Mouse (Mus musculus): ENCODE data around the gene Catsper4.

The Catsper4 gene

DNA sequence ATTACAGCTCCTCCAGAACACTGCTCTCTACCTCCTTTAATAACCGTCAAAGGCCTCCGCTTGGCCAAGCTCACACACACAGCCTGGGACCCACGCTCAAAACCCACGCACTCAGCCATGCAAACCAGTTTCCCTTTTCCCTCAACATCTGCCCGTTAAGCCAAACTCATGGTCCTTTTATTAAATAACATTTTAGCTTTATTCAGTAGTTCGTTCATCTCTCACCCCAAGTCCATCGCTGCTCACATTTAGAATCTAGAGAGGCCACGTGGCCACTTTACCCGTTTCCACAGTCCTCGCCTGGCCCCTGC is 23.7 kb upstream of the Catsper4 start:
- DNase-seq (ENCODE audit: low spot score in 2 of 2), result no peak

DNA sequence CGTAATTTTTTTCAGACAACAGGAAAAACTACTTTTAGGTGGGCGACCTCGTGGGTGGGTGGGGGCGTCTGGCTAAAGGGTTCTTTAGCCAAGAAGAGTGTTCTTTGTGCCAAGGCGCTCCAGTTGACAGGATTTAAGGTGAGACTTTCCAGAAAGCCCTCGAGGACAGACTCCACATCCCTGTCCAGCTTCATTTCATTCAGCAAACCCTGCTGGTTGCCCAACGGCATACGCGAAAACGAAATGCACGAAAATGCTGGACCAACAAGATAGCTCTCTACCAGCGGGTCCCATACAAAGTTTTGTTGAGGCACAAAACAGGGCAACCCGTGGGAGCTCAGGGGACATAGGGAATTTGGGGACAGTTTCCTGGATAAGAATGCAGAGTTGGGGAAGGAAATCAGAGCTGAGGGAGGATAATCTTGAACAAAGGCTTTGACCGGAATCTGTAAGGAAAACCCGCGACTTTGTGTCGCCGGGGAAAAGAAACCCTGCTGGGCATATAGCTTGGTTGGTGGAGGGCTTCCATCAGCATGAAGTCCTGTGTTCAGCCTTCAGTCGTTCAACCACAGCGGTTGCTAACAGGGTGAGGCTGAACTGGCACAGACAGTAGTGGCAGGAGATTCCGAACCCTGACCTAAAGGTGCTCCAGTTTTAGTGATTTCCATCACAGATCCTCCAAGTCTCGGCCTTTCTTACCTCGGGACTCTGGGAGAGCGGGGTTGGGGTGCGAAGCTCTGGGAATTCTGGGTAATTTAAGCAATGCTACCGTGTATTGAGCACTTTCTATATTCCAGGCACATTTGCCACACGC is 23.1 kb upstream of the Catsper4 start:
- no peak for DNase-seq (ENCODE audit: low spot score in 2 of 2)

- DNase-seq (ENCODE audit: low spot score in 2 of 2), result peak; percentile 52 to 79
Observed at GRCm38 (mm10) chr4:134249651-134250050, 22.5 kb upstream of the Catsper4 start.

- peak in 1 of 2 experiments; percentile 27 for DNase-seq (ENCODE audit: low spot score in 2 of 2)
Observed at GRCm38 (mm10) chr4:134246719-134247258, 19.6 kb upstream of the Catsper4 start, which contains the start of gene Gm30191. TSS of gene Gm30191 (plus strand) at chr4:134246935.

DNA sequence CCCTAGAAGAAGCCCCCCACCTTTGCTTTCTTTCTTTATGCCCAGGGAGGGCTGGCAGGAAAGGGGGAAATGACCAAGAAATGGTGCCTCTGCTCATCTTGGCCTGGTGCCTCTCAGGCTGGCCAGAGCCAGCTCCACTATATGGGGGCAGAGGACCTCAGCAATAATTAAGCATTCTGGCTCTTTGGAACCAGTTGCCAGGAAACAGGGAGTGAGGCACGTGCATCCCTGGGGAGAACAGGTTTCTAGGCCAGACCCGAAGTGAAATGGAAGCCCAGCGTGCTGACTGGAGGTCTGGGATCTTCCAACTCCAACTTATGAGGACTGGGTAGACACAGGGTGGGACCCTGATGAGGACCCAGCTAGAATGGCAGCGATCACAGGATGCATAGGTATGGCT is 19.1 kb upstream of the Catsper4 start:
- peak in 1 of 2 experiments; percentile 30 for DNase-seq (ENCODE audit: low spot score in 2 of 2)

- peak; percentile 94 to 97 for DNase-seq (ENCODE audit: low spot score in 2 of 2)
Observed at GRCm38 (mm10) chr4:134245148-134245843, 18.1 kb upstream of the Catsper4 start, which contains the start of gene Zfp593. TSS of gene Zfp593 (minus strand) at chr4:134245592.

DNA sequence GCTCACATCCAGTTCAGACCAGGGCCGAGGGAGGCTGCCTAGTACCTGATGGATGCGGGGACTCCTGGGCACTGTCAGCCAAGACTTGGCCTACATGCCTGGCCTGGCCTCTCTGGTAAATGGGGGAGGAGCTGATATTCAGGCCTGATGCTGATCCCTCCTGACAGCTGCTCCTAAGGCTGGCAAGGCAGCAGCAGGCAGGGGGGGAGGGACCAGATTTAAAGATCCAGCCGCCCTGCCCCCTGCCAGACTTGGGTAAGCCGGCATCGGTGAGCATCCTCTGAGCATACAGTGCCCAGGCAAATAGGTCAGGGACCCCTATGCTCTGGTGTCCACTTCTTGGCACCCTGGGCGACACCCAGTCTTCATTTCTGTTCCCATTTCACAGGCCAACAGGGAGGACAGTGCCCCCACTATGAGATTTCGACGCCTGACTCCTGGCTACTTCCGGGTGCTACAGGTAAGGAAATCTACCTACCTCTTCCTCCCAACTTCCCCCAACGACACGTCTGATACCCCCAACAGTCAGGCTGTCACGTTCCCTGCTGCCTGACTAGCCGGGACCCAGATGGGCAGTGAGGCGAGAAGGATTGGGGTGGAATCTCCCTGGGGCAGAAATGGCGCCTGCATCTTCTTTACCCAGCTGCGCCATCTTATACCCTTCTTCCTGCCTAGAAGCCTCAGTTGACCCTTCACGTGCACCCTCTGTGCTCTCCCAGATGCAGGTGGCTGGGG is 16.5 kb upstream of the Catsper4 start, which contains the start of gene E130218I03Rik:
Gene E130218I03Rik (plus strand): TSS at position 147 of the 735 bp plus-strand sequence.
- DNase-seq (ENCODE audit: low spot score in 2 of 2), result peak in 1 of 2 experiments; percentile 42

GRCm38 (mm10) chr4:134238686-134239085 is 11.5 kb upstream of the Catsper4 start:
- DNase-seq (ENCODE audit: low spot score in 2 of 2), result no peak

GRCm38 (mm10) chr4:134238279-134238651 is 11.1 kb upstream of the Catsper4 start, which contains the start of gene Cnksr1:
TSS of gene Cnksr1 (minus strand) at chr4:134238399.
- peak in 1 of 2 experiments; percentile 55 for DNase-seq (ENCODE audit: low spot score in 2 of 2)

- DNase-seq (ENCODE audit: low spot score in 2 of 2), result no peak
Observed at GRCm38 (mm10) chr4:134237582-134238278, 10.5 kb upstream of the Catsper4 start.

DNA sequence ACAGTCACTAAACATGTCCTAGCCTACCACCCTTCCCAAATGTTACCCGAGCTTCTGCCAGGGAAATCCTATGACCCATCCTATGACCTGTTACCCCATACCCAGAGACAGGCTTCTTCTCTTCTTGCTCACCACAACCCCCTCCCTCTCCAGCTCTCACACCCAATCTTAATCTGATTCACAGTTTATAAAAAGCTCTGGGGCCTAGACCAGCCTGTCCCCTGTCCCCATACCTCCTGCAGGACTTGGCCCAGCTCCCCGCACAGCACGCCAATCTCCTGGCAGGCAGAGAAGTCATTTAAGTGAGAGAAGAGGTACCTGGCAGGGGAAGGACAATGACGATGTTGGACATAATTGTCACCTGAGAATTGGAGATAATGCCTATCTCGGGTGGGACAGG is 7.7 kb upstream of the Catsper4 start:
- DNase-seq (ENCODE audit: low spot score in 2 of 2), result no peak

DNA sequence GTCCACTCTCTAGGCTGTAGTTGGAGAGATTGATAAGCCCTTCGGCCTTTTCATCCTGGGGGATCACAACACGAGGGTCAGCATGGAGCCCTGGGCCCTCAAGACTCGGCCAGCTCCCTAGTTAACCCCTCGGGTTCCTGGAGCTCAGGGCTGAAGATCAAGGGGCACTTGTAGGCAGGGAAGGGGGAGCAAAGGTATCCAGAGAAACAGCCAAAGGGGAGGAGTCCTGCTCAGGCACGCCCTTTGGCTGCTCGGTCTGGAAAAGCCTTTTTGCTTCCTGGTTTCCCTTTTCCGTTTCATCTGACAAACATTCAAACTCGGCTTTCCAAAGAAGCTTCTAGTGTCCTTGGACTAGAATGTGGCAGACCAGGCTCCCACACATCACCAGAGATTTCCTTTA is 3.2 kb upstream of the Catsper4 start:
- no peak for DNase-seq (ENCODE audit: low spot score in 2 of 2)

GRCm38 (mm10) chr4:134222793-134223600 is 4.2 kb downstream of the Catsper4 start:
- DNase-seq (ENCODE audit: low spot score in 2 of 2), result no peak

GRCm38 (mm10) chr4:134206488-134207053 is 20.6 kb downstream of the Catsper4 start:
- DNase-seq (ENCODE audit: low spot score in 2 of 2), result no peak

- DNase-seq (ENCODE audit: low spot score in 2 of 2), result no peak
Observed at GRCm38 (mm10) chr4:134203340-134203896, 23.8 kb downstream of the Catsper4 start.

DNA sequence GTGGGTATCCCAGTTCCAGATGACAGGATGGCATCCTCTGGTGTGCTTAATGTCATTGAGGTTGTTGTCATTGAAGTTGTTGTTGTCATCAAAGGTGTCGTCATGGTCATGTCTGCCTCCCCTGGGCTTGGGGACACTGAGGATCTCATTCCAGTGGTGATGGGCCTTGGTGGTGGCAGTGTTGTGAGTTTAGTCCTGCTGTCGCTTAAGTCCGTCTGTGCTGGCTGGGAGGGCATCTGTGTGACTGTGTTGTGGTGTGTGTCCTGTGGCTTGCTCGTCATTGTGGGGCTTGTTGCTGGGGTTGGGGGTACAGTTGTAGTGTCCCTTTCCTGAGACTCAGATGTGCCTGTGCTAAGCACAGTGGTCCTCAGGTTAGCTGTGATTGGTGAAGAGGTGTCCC is 24.3 kb downstream of the Catsper4 start, which contains the start of gene Gm7534:
Gene Gm7534 (minus strand): TSS at position 101 of the 400 bp plus-strand sequence.
- DNase-seq (ENCODE audit: low spot score in 2 of 2), result no peak

DNA sequence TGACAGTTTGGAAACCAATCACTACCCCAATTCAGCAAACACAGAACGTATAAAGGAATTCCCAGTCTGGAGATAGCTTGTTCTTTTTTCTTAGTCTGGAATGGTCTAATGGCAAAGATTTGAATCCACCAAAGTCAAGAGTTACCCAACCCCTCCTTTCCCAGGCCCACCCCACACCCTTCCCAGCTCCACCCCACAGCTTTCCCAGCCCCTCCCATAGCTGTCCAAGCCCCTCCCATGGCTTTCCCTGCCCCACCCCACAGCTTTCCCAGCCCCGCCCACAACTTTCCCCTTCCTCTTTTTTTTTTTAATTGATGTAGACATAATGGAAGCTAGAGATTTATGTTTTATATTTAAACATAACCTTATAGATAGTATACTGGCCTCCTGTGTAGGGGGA is 27.8 kb downstream of the Catsper4 start:
- DNase-seq (ENCODE audit: low spot score in 2 of 2), result no peak

GRCm38 (mm10) chr4:134186268-134186667 is 40.9 kb downstream of the Catsper4 start:
- DNase-seq (ENCODE audit: low spot score in 2 of 2), result no peak

DNA sequence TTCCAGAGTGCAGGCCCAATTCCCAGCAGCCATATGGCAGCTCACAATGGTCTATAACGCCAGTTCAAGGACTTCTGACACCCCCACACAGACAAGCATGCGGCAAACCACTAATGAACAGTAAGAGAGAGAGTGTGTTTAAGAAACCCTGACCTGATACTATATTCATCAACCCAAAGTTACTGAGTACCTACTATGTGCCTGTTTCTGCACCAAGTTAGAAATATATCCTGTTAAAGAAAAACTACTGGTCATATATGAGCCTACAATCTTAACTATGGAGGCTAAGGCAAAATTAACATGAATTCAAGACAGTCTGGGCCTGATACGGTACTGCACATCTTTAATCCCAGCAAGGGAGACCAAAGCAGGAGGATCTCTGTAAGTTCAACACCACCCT is 41.6 kb downstream of the Catsper4 start:
- DNase-seq (ENCODE audit: low spot score in 2 of 2), result no peak

DNA sequence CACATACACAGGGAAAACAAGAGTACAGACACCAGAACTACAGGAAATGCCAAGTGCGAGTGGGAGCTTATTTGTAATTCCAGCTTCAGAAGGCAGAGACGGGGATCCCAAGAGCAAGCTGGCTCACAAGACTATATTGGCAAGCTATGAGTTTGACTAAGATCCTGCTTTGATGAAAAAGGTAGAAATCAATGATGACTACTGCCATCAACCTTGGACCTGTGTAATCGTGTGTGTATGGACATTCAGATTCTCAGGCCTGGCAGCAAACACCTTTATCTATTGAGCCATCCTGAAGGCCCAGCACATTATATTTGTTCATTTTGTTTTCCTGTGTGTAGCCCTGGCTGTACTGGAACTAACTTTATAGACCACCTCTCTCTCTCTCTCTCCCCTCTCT is 43.5 kb downstream of the Catsper4 start:
- DNase-seq (ENCODE audit: low spot score in 2 of 2), result no peak

Measured in cerebellum, postnatal 4 days (tissue).